Mouse (Mus musculus): Measurements from ENCODE around the gene Plrg1. TPM values are rescaled to one million over a fixed set of nuclear protein-coding genes. Genes with fewer than 3 reads are reported as not detected.

Plrg1 gene
- total and polyA plus RNA-seq, 3 experiments, result 24.4 to 27.5 (median 25.6) TPM

GRCm38 (mm10) chr3:83042451-83042850 lies 12.9 kb upstream of the Plrg1 start:
- TF ChIP-seq POLR2A (IDR thresholded peaks at IDR 0.05; ENCODE audit: insufficient read depth, low read depth, low read length) (no peak), EP300 (IDR thresholded peaks at IDR 0.05; ENCODE audit: insufficient read depth, low read depth, low read length) (no peak), CTCF (IDR thresholded peaks at IDR 0.05) (no peak)
- H3K27me3 ChIP-seq (ENCODE audit: control insufficient read depth, insufficient read depth, low read length), result 0 out of 2 replicates have a peak, but pooled peaks cover 2% of the 10 kb centered on the region
- intact Hi-C loops (cut with DNase I), result no loop called here
- DNase-seq, result no peak
- H3K36me3 ChIP-seq (ENCODE audit: control insufficient read depth, insufficient read depth, low read length), result no peaks in the 10 kb centered on the region
- H3K4me1 ChIP-seq (ENCODE audit: control insufficient read depth, insufficient read depth, low read length), result no peaks in the 10 kb centered on the region
- no peaks in the 10 kb centered on the region for H3K79me2 ChIP-seq (replicated peaks; ENCODE audit: control insufficient read depth, insufficient read depth, low read length)
- no peak overlapping the region for H3K4me3 ChIP-seq
- H3K9ac ChIP-seq (ENCODE audit: low read depth, low read length), result no peak overlapping the region
- WGBS, result 83% methylated on average over 5 of the region's 5 CpGs
- H3K27ac ChIP-seq, result no peak overlapping the region

- Histone ChIP-seq H3K27me3 (ENCODE audit: control insufficient read depth, insufficient read depth, low read length) (0 out of 2 replicates have a peak, but pooled peaks cover 2% of the 10 kb centered on the region), H3K4me3 (no peak overlapping the region), H3K79me2 (replicated peaks; ENCODE audit: control insufficient read depth, insufficient read depth, low read length) (no peaks in the 10 kb centered on the region), H3K4me1 (ENCODE audit: control insufficient read depth, insufficient read depth, low read length) (no peaks in the 10 kb centered on the region), H3K9ac (ENCODE audit: low read depth, low read length) (no peak overlapping the region), H3K36me3 (ENCODE audit: control insufficient read depth, insufficient read depth, low read length) (no peaks in the 10 kb centered on the region), H3K27ac (no peak overlapping the region)
- TF ChIP-seq POLR2A (IDR thresholded peaks at IDR 0.05; ENCODE audit: insufficient read depth, low read depth, low read length) (no peak), EP300 (IDR thresholded peaks at IDR 0.05; ENCODE audit: insufficient read depth, low read depth, low read length) (no peak), CTCF (IDR thresholded peaks at IDR 0.05) (no peak)
- intact Hi-C loops (cut with DNase I), result no loop called here
- WGBS, result 78% methylated on average over 11 of the region's 11 CpGs
- no peak for DNase-seq
These were observed 8.7 kb upstream of the Plrg1 start for GRCm38 (mm10) chr3:83046649-83047048.

- H3K9ac ChIP-seq (ENCODE audit: low read depth, low read length), result no peak within 1 kb of the TSS
- H3K27ac ChIP-seq, result no peak within 1 kb of the TSS
- no peaks in the 10 kb centered on the region for H3K79me2 ChIP-seq (replicated peaks; ENCODE audit: control insufficient read depth, insufficient read depth, low read length)
- H3K36me3 ChIP-seq (ENCODE audit: control insufficient read depth, insufficient read depth, low read length), result no peaks in the 10 kb centered on the region
- no peaks in the 10 kb centered on the region for H3K4me1 ChIP-seq (ENCODE audit: control insufficient read depth, insufficient read depth, low read length)
- intact Hi-C loops (cut with DNase I), result loop anchor here (10.0 kb wide), 1 partner anchor 995 kb away; the partner anchor contains the start of gene Tmem131l
- no peaks in the 10 kb centered on the region for H3K27me3 ChIP-seq (ENCODE audit: control insufficient read depth, insufficient read depth, low read length)
- H3K4me3 ChIP-seq, result no peak within 1 kb of the TSS
- TF ChIP-seq CTCF (IDR thresholded peaks at IDR 0.05) (no peak), POLR2A (IDR thresholded peaks at IDR 0.05; ENCODE audit: insufficient read depth, low read depth, low read length) (no peak)
- 87% methylated on average over 8 of the region's 8 CpGs for WGBS
- DNase-seq, result no peak
These were observed 5.6 kb upstream of the Plrg1 start, which contains the start of gene Fgb for GRCm38 (mm10) chr3:83049680-83050079. TSS of gene Fgb (minus strand) at chr3:83049863.

GRCm38 (mm10) chr3:83050661-83051060 lies 4.7 kb upstream of the Plrg1 start:
- Histone ChIP-seq H3K79me2 (replicated peaks; ENCODE audit: control insufficient read depth, insufficient read depth, low read length) (0 out of 2 replicates have a peak, but pooled peaks cover under 1% of the 10 kb centered on the region), H3K27me3 (ENCODE audit: control insufficient read depth, insufficient read depth, low read length) (no peaks in the 10 kb centered on the region), H3K4me1 (ENCODE audit: control insufficient read depth, insufficient read depth, low read length) (no peaks in the 10 kb centered on the region), H3K9ac (ENCODE audit: low read depth, low read length) (no peak overlapping the region), H3K36me3 (ENCODE audit: control insufficient read depth, insufficient read depth, low read length) (no peaks in the 10 kb centered on the region), H3K4me3 (no peak overlapping the region), H3K27ac (no peak overlapping the region)
- WGBS, result 55% methylated on average over 5 of the region's 5 CpGs
- intact Hi-C loops (cut with DNase I), result loop anchor here (10.0 kb wide), 1 partner anchor 994 kb away; the partner anchor contains the start of gene Tmem131l
- TF ChIP-seq EP300 (IDR thresholded peaks at IDR 0.05; ENCODE audit: insufficient read depth, low read depth, low read length), result no peak
- no peak for TF ChIP-seq POLR2A (IDR thresholded peaks at IDR 0.05; ENCODE audit: insufficient read depth, low read depth, low read length)
- no peak for TF ChIP-seq CTCF (IDR thresholded peaks at IDR 0.05)
- no peak for DNase-seq

- H3K79me2 ChIP-seq (replicated peaks; ENCODE audit: control insufficient read depth, insufficient read depth, low read length), result 0 out of 2 replicates have a peak, but pooled peaks cover 1% of the 10 kb centered on the region
- intact Hi-C loops (cut with DNase I), result loop anchor here (2.0 to 10.0 kb wide), 3 partner anchors 175 to 993 kb away; partner anchors contain the start of genes Rbm46 and Tmem131l
- no peaks in the 10 kb centered on the region for H3K36me3 ChIP-seq (ENCODE audit: control insufficient read depth, insufficient read depth, low read length)
- 83% methylated on average over 5 of the region's 5 CpGs for WGBS
- H3K4me3 ChIP-seq, result no peak overlapping the region
- H3K9ac ChIP-seq (ENCODE audit: low read depth, low read length), result no peak overlapping the region
- TF ChIP-seq CTCF (IDR thresholded peaks at IDR 0.05) (no peak), EP300 (IDR thresholded peaks at IDR 0.05; ENCODE audit: insufficient read depth, low read depth, low read length) (no peak), POLR2A (IDR thresholded peaks at IDR 0.05; ENCODE audit: insufficient read depth, low read depth, low read length) (no peak)
- H3K27me3 ChIP-seq (ENCODE audit: control insufficient read depth, insufficient read depth, low read length), result no peaks in the 10 kb centered on the region
- H3K4me1 ChIP-seq (ENCODE audit: control insufficient read depth, insufficient read depth, low read length), result no peaks in the 10 kb centered on the region; the same call in 1 of the 2 replicates
- no peak overlapping the region for H3K27ac ChIP-seq
- DNase-seq, result no peak
These were observed 3.2 kb upstream of the Plrg1 start for GRCm38 (mm10) chr3:83052102-83052501.

GRCm38 (mm10) chr3:83053126-83053525 lies 2.2 kb upstream of the Plrg1 start:
- H3K9ac ChIP-seq (ENCODE audit: low read depth, low read length), result no peak overlapping the region
- DNase-seq, result no peak
- H3K27me3 ChIP-seq (ENCODE audit: control insufficient read depth, insufficient read depth, low read length), result no peaks in the 10 kb centered on the region
- TF ChIP-seq POLR2A (IDR thresholded peaks at IDR 0.05; ENCODE audit: insufficient read depth, low read depth, low read length), result no peak
- no peak for TF ChIP-seq CTCF (IDR thresholded peaks at IDR 0.05)
- no peak for TF ChIP-seq EP300 (IDR thresholded peaks at IDR 0.05; ENCODE audit: insufficient read depth, low read depth, low read length)
- H3K27ac ChIP-seq, result no peak overlapping the region
- intact Hi-C loops (cut with DNase I), result loop anchor here (1.0 to 10.0 kb wide), 4 partner anchors 51 to 992 kb away; partner anchors contain the start of genes Rbm46 and Tmem131l
- H3K79me2 ChIP-seq (replicated peaks; ENCODE audit: control insufficient read depth, insufficient read depth, low read length), result 0 out of 2 replicates have a peak, but pooled peaks cover 1% of the 10 kb centered on the region
- H3K4me1 ChIP-seq (ENCODE audit: control insufficient read depth, insufficient read depth, low read length), result no peaks in the 10 kb centered on the region; the same call in 1 of the 2 replicates
- no peak overlapping the region for H3K4me3 ChIP-seq
- no peaks in the 10 kb centered on the region for H3K36me3 ChIP-seq (ENCODE audit: control insufficient read depth, insufficient read depth, low read length)
- WGBS, result 78% methylated on average over 7 of the region's 7 CpGs

Data from heart, adult 2 months (tissue).